Mouse (Mus musculus) myocyte (in vitro differentiated cells): ENCODE results near the gene Ccdc190.

Experiments
- CEBPB ChIP-seq: IDR thresholded peaks from 2 replicates; pipeline ENCODE4 v1.6.1; 2011; ENCODE audit warnings: mild to moderate bottlenecking, moderate library complexity; ENCODE audit not compliant: poor library complexity, insufficient read depth, severe bottlenecking
- E2F4 ChIP-seq: IDR thresholded peaks from one replicate; pipeline ENCODE4 v1.6.1; 2011; ENCODE audit warnings: mild to moderate bottlenecking, control low read depth, moderate library complexity; ENCODE audit not compliant: insufficient read depth
- MAX ChIP-seq: IDR thresholded peaks from one replicate; pipeline ENCODE4 v1.6.1; 2011; ENCODE audit warnings: low read depth, mild to moderate bottlenecking, control low read depth
- MYOD1 ChIP-seq, 3 experiments: IDR thresholded peaks; one replicate each; pipeline ENCODE4 v1.6.1; 2011; ENCODE audit warnings: control low read depth in 2 of 3, low read depth in 2 of 3, mild to moderate bottlenecking in 2 of 3, moderate library complexity in 1 of 3; ENCODE audit not compliant: insufficient read length in 2 of 3, control insufficient read depth in 1 of 3
- MYOG ChIP-seq, 3 experiments: IDR thresholded peaks; one replicate each; pipeline ENCODE4 v1.6.1; 2011; ENCODE audit warnings: control low read depth in 2 of 3, low read depth in 2 of 3, mild to moderate bottlenecking in 2 of 3; ENCODE audit not compliant: insufficient read length in 2 of 3, control insufficient read depth in 1 of 3, insufficient read depth in 1 of 3
- POLR2A ChIP-seq: IDR thresholded peaks from one replicate; pipeline ENCODE4 v1.6.1; 2011; ENCODE audit warnings: low read depth, mild to moderate bottlenecking, control low read depth, moderate library complexity; ENCODE audit not compliant: insufficient read length
- POLR2AphosphoS2 ChIP-seq: IDR thresholded peaks from one replicate; pipeline ENCODE4 v1.6.1; 2011; ENCODE audit warnings: low read depth, control low read depth; ENCODE audit not compliant: insufficient read length
- REST ChIP-seq: IDR thresholded peaks from one replicate; pipeline ENCODE4 v1.6.1; 2011; ENCODE audit warnings: mild to moderate bottlenecking, control low read depth, moderate library complexity; ENCODE audit not compliant: insufficient read depth, insufficient read length
- TCF12 ChIP-seq: IDR thresholded peaks from one replicate; pipeline ENCODE4 v1.6.1; 2011; ENCODE audit warnings: mild to moderate bottlenecking, control low read depth; ENCODE audit not compliant: poor library complexity, insufficient read depth, severe bottlenecking
- USF1 ChIP-seq: IDR thresholded peaks from one replicate; pipeline ENCODE4 v1.6.1; 2011; ENCODE audit warnings: low read depth, mild to moderate bottlenecking, control low read depth, moderate library complexity

GRCm38 (mm10) chr1:169895686-169896085, 32.8 kb upstream of the Ccdc190 start:
- TF ChIP-seq TCF12 (no peak), CEBPB (no peak), POLR2A (no peak), E2F4 (no peak), USF1 (no peak), MAX (no peak), MYOG (IDR thresholded peaks at IDR 0.05; ENCODE audit: control insufficient read depth in 1 of 3, insufficient read depth in 1 of 3, insufficient read length in 2 of 3, low read depth in 2 of 3) (no peak), POLR2AphosphoS2 (no peak), REST (no peak), MYOD1 (IDR thresholded peaks at IDR 0.05; ENCODE audit: control insufficient read depth in 1 of 3, insufficient read length in 2 of 3, low read depth in 2 of 3) (no peak)
